Mouse (Mus musculus) lung, embryonic 15.5 days (tissue): ENCODE measurements around the gene Ttll3. TPM values are rescaled to one million over a fixed set of nuclear protein-coding genes. Genes with fewer than 3 reads are reported as not detected.

Experiments used
- ATAC-seq: fragments of 200-750 bp; cut with Nextera tagmentation; 2 replicates; pipeline ENCODE4 v1.8.0; 2017; ENCODE audit warnings: moderate number of reproducible peaks, borderline replicate concordance; ENCODE audit not compliant: low FRiP score, low TSS enrichment; ENCODE audit errors: extremely low read depth
- H3K27ac ChIP-seq: fragments of 300-500 bp; sonication (generic); 2 replicates; pipeline ENCODE4 v1.5.1; 2015; ENCODE audit warnings: moderate library complexity, mild to moderate bottlenecking, inconsistent platforms
- H3K27me3 ChIP-seq: fragments of 300-500 bp; sonication (generic); 2 replicates; pipeline ENCODE4 v1.6.1; 2015; ENCODE audit warnings: inconsistent platforms
- H3K36me3 ChIP-seq: fragments of 300-500 bp; sonication (generic); 2 replicates; pipeline ENCODE4 v1.6.1; 2015; ENCODE audit warnings: inconsistent platforms
- H3K4me1 ChIP-seq: fragments of 300-500 bp; sonication (generic); 2 replicates; pipeline ENCODE4 v1.6.1; 2015; ENCODE audit warnings: inconsistent platforms
- H3K4me2 ChIP-seq: fragments of 300-500 bp; sonication (generic); 2 replicates; pipeline ENCODE4 v1.6.1; 2015; ENCODE audit warnings: inconsistent platforms, mild to moderate bottlenecking, moderate library complexity
- H3K4me3 ChIP-seq: fragments of 300-500 bp; sonication (generic); 2 replicates; pipeline ENCODE4 v1.5.1; 2015; ENCODE audit warnings: mild to moderate bottlenecking, inconsistent platforms
- H3K9ac ChIP-seq: fragments of 300-500 bp; sonication (generic); 2 replicates; pipeline ENCODE4 v1.6.1; 2015; ENCODE audit warnings: inconsistent platforms
- H3K9me3 ChIP-seq: fragments of 300-500 bp; sonication (generic); 2 replicates; pipeline ENCODE4 v1.6.1; 2016; ENCODE audit warnings: inconsistent platforms
- WGBS: fragments of 180-500 bp; shearing (Covaris S2); methylation state at CpG from one replicate; pipeline ENCODE4 v1.1.7; 2015; 5-methylcytosine and 5-hydroxymethylcytosine counted together
- polyA plus RNA-seq: library from polyadenylated mRNA; unstranded; fragments of >200 nt; fragmentation: Nextera tagmentation; extraction: Ambion mirVana; gene quantifications from 2 replicates; pipeline ENCODE4 v1.2.1, GENCODE M21; 2015

Ttll3 gene
- polyA plus RNA-seq: 3.0 and 3.9 TPM in 2 replicates

- H3K9me3 ChIP-seq: no peaks in the 10 kb centered on the region
- no peak within 1 kb of the TSS for H3K27ac ChIP-seq
- no peak for ATAC-seq
- H3K4me3 ChIP-seq: no peak within 1 kb of the TSS
- H3K27me3 ChIP-seq: no peaks in the 10 kb centered on the region
- H3K4me2 ChIP-seq: no peak within 1 kb of the TSS
- 76% methylated on average over 8 of the region's 8 CpGs for WGBS
- peaks cover 9% of the 10 kb centered on the region for H3K4me1 ChIP-seq
- H3K9ac ChIP-seq: no peak within 1 kb of the TSS
- peaks cover 61% of the 10 kb centered on the region for H3K36me3 ChIP-seq
These were observed at the start of gene Ttll3 for GRCm38 (mm10) chr6:113388960-113389359. Ttll3 (plus strand) TSS chr6:113389260.

GRCm38 (mm10) chr6:113341574-113341973, 47.5 kb upstream of the Ttll3 start:
- Histone ChIP-seq H3K4me3 (no peak overlapping the region), H3K27me3 (no peaks in the 10 kb centered on the region), H3K9me3 (no peaks in the 10 kb centered on the region), H3K4me2 (0 out of 2 replicates have a peak overlapping the region, but pooled peaks have one; percentile 77), H3K27ac (no peak overlapping the region), H3K9ac (no peak overlapping the region), H3K4me1 (peaks cover 34% of the 10 kb centered on the region), H3K36me3 (peaks cover 25% of the 10 kb centered on the region)
- WGBS: 71% methylated on average over 6 of the region's 6 CpGs
- no peak for ATAC-seq

- Histone ChIP-seq H3K27me3 (no peaks in the 10 kb centered on the region), H3K4me3 (peak overlapping the region; percentile 67), H3K36me3 (peaks cover 25% of the 10 kb centered on the region), H3K27ac (peak overlapping the region; percentile 39; the same call in 1 of the 2 replicates), H3K4me2 (peak overlapping the region; percentile 77), H3K9me3 (no peaks in the 10 kb centered on the region), H3K9ac (peak overlapping the region; percentile 82; the same call in 1 of the 2 replicates), H3K4me1 (peaks cover 29% of the 10 kb centered on the region)
- WGBS: 20% methylated on average over 3 of the region's 7 CpGs
- no peak for ATAC-seq
These were observed 46.8 kb upstream of the Ttll3 start for GRCm38 (mm10) chr6:113342297-113342696.

GRCm38 (mm10) chr6:113343177-113344092, 45.6 kb upstream of the Ttll3 start, which contains the start of gene Camk1:
Camk1 (minus strand) TSS chr6:113343984.
- ATAC-seq: peak; percentile 91
- Histone ChIP-seq H3K9me3 (no peaks in the 10 kb centered on the region), H3K27ac (peak within 1 kb of the TSS; percentile 62), H3K4me2 (peak within 1 kb of the TSS; percentile 77), H3K36me3 (peaks cover 17% of the 10 kb centered on the region), H3K27me3 (no peaks in the 10 kb centered on the region), H3K9ac (peak within 1 kb of the TSS; percentile 82), H3K4me1 (peaks cover 28% of the 10 kb centered on the region), H3K4me3 (peak within 1 kb of the TSS; percentile 67)
- WGBS: 8% methylated on average over 32 of the region's 32 CpGs

GRCm38 (mm10) chr6:113344321-113344720, 44.7 kb upstream of the Ttll3 start:
- WGBS: 14% methylated on average over 2 of the region's 2 CpGs
- peak; percentile 51; the same call in 1 of the 2 replicates for ATAC-seq
- Histone ChIP-seq H3K4me1 (peaks cover 28% of the 10 kb centered on the region), H3K4me2 (peak overlapping the region; percentile 77), H3K9me3 (no peaks in the 10 kb centered on the region), H3K27ac (peak overlapping the region; percentile 62), H3K4me3 (peak overlapping the region; percentile 67; the same call in 1 of the 2 replicates), H3K27me3 (no peaks in the 10 kb centered on the region), H3K36me3 (peaks cover 8% of the 10 kb centered on the region; the same call in 1 of the 2 replicates), H3K9ac (no peak overlapping the region; the same call in 1 of the 2 replicates)

- no peak overlapping the region for H3K4me2 ChIP-seq
- H3K9me3 ChIP-seq: no peaks in the 10 kb centered on the region
- 54% methylated on average over 4 of the region's 4 CpGs for WGBS
These were observed 42.2 kb upstream of the Ttll3 start for GRCm38 (mm10) chr6:113346897-113347296.

GRCm38 (mm10) chr6:113350538-113350937, 38.5 kb upstream of the Ttll3 start:
- Histone ChIP-seq H3K27ac (no peak overlapping the region), H3K9me3 (no peaks in the 10 kb centered on the region), H3K4me2 (no peak overlapping the region), H3K4me1 (0 out of 2 replicates have a peak, but pooled peaks cover 5% of the 10 kb centered on the region), H3K9ac (no peak overlapping the region), H3K27me3 (no peaks in the 10 kb centered on the region), H3K36me3 (no peaks in the 10 kb centered on the region), H3K4me3 (no peak overlapping the region)
- ATAC-seq: no peak

More at GRCm38 (mm10) chr6:113346897-113347296, 42.2 kb upstream of the Ttll3 start:
- Histone ChIP-seq H3K4me1 (peaks cover 28% of the 10 kb centered on the region), H3K9ac (no peak overlapping the region), H3K27me3 (no peaks in the 10 kb centered on the region), H3K4me3 (no peak overlapping the region), H3K36me3 (no peaks in the 10 kb centered on the region), H3K27ac (no peak overlapping the region)
- no peak for ATAC-seq

- 65% methylated on average over 1 of the region's 1 CpGs for WGBS
- ATAC-seq: no peak
- H3K4me1 ChIP-seq: 0 out of 2 replicates have a peak, but pooled peaks cover 5% of the 10 kb centered on the region
These were observed 37.9 kb upstream of the Ttll3 start for GRCm38 (mm10) chr6:113351161-113351560.

GRCm38 (mm10) chr6:113351653-113352052, 37.4 kb upstream of the Ttll3 start:
- H3K36me3 ChIP-seq: no peaks in the 10 kb centered on the region
- H3K4me1 ChIP-seq: 0 out of 2 replicates have a peak, but pooled peaks cover 5% of the 10 kb centered on the region
- H3K9me3 ChIP-seq: no peaks in the 10 kb centered on the region
- no peak overlapping the region for H3K27ac ChIP-seq
- no peak overlapping the region for H3K4me2 ChIP-seq
- no peaks in the 10 kb centered on the region for H3K27me3 ChIP-seq
- no peak overlapping the region for H3K9ac ChIP-seq
- ATAC-seq: no peak; the same call in 1 of the 2 replicates
- H3K4me3 ChIP-seq: no peak overlapping the region
- WGBS: 46% methylated on average over 10 of the region's 10 CpGs

More at GRCm38 (mm10) chr6:113351161-113351560, 37.9 kb upstream of the Ttll3 start:
- Histone ChIP-seq H3K27me3 (no peaks in the 10 kb centered on the region), H3K4me2 (no peak overlapping the region), H3K36me3 (no peaks in the 10 kb centered on the region), H3K27ac (no peak overlapping the region), H3K9me3 (no peaks in the 10 kb centered on the region), H3K4me3 (no peak overlapping the region), H3K9ac (no peak overlapping the region)

GRCm38 (mm10) chr6:113352820-113353219, 36.2 kb upstream of the Ttll3 start:
- Histone ChIP-seq H3K4me2 (no peak overlapping the region), H3K9me3 (no peaks in the 10 kb centered on the region), H3K27ac (no peak overlapping the region), H3K4me1 (0 out of 2 replicates have a peak, but pooled peaks cover 5% of the 10 kb centered on the region), H3K36me3 (no peaks in the 10 kb centered on the region), H3K4me3 (no peak overlapping the region), H3K9ac (no peak overlapping the region), H3K27me3 (no peaks in the 10 kb centered on the region)
- ATAC-seq: no peak
- 67% methylated on average over 3 of the region's 3 CpGs for WGBS

GRCm38 (mm10) chr6:113353696-113354095, 35.4 kb upstream of the Ttll3 start:
- Histone ChIP-seq H3K9me3 (no peaks in the 10 kb centered on the region), H3K4me2 (no peak overlapping the region), H3K36me3 (no peaks in the 10 kb centered on the region), H3K27ac (no peak overlapping the region), H3K27me3 (no peaks in the 10 kb centered on the region), H3K4me3 (no peak overlapping the region), H3K9ac (no peak overlapping the region), H3K4me1 (0 out of 2 replicates have a peak, but pooled peaks cover 5% of the 10 kb centered on the region)
- ATAC-seq: no peak
- WGBS: 58% methylated on average over 3 of the region's 3 CpGs

- H3K4me3 ChIP-seq: no peak overlapping the region
- H3K9me3 ChIP-seq: no peaks in the 10 kb centered on the region
- H3K27ac ChIP-seq: no peak overlapping the region
- no peaks in the 10 kb centered on the region for H3K4me1 ChIP-seq
- no peak overlapping the region for H3K9ac ChIP-seq
- no peak for ATAC-seq
- H3K27me3 ChIP-seq: no peaks in the 10 kb centered on the region
- whole genome bisulfite sequencing: 72% methylated on average over 4 of the region's 4 CpGs
- H3K36me3 ChIP-seq: peaks cover 3% of the 10 kb centered on the region; the same call in 1 of the 2 replicates
- H3K4me2 ChIP-seq: no peak overlapping the region
These were observed 27.6 kb upstream of the Ttll3 start for GRCm38 (mm10) chr6:113361476-113361875.
